Mouse (Mus musculus) erythroblast, embryonic 14.5 days (primary cell): Measurements from ENCODE around the gene Mesp2.

Experiments
- GATA1 ChIP-seq: IDR thresholded peaks from 2 replicates; pipeline ENCODE4 v1.6.1; 2012; ENCODE audit warnings: low read length, inconsistent platforms, mixed read lengths
- TAL1 ChIP-seq: IDR thresholded peaks from 3 replicates; pipeline ENCODE4 v1.6.1; 2012; ENCODE audit warnings: low read length, inconsistent platforms, mixed read lengths

DNA sequence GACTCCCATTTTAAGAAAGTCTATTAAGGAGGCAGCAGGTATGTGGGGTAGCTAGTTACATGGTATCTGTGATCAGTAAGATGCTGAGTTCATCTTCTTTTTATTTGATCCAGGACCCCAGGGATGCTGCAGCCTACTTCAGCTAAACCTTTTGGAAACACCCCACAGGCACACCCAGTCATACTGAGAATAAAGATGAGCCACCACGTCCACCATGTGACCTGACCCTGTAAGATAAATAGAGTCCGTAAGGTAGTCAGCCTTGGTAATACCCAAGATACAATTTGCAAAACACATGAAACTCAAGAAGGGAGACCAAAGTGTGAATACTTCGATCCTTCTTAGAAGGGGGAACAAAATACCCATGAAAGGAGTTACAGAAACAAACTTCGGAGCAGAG lies 45.8 kb downstream of the Mesp2 start:
- no peak for TF ChIP-seq TAL1
- no peak for TF ChIP-seq GATA1
